Mouse (Mus musculus): ENCODE results near the gene Rfx2. TPM values are rescaled to one million over a fixed set of nuclear protein-coding genes. Genes with fewer than 3 reads are reported as not detected.
A peak's percentile ranks its signal among the peaks of the same experiment; 100 is the strongest.

Rfx2 gene
- polyA plus RNA-seq, 1 experiment from 2014 or later: 9.8 TPM

- WGBS: 14% methylated on average over 36 of the region's 36 CpGs
- H3K27me3 ChIP-seq (ENCODE audit: low read depth, poor library complexity, severe bottlenecking): peaks cover 100% of the 10 kb centered on the region
- H3K9me3 ChIP-seq (replicated peaks): no peaks in the 10 kb centered on the region
- peaks cover 43% of the 10 kb centered on the region for H3K4me1 ChIP-seq
- 0 out of 2 replicates have a peak overlapping the region, but pooled peaks have one; percentile 3 for H3K4me3 ChIP-seq
- no peak for DNase-seq (ENCODE audit: low spot score)
- no peak overlapping the region for H3K27ac ChIP-seq (replicated peaks)
- no peaks in the 10 kb centered on the region for H3K36me3 ChIP-seq
Observed at GRCm38 (mm10) chr17:56754271-56755185, 76.3 kb downstream of the Rfx2 start.

- DNase-seq (ENCODE audit: low spot score): no peak
- peaks cover 37% of the 10 kb centered on the region for H3K4me1 ChIP-seq
- peaks cover 90% of the 10 kb centered on the region for H3K27me3 ChIP-seq (ENCODE audit: low read depth, poor library complexity, severe bottlenecking)
Observed at GRCm38 (mm10) chr17:56753452-56753851, 77.4 kb downstream of the Rfx2 start.

GRCm38 (mm10) chr17:56751404-56752072 is 79.3 kb downstream of the Rfx2 start:
- Histone ChIP-seq H3K9me3 (replicated peaks) (no peaks in the 10 kb centered on the region), H3K27ac (replicated peaks) (peak overlapping the region; percentile 69; the same call in 1 of the 2 replicates), H3K4me3 (peak overlapping the region; percentile 43), H3K27me3 (ENCODE audit: low read depth, poor library complexity, severe bottlenecking) (peaks cover 70% of the 10 kb centered on the region), H3K36me3 (no peaks in the 10 kb centered on the region), H3K4me1 (peaks cover 20% of the 10 kb centered on the region)
- peak; percentile 66 for DNase-seq (ENCODE audit: low spot score)
- WGBS: 25% methylated on average over 71 of the region's 71 CpGs

More at GRCm38 (mm10) chr17:56753452-56753851, 77.4 kb downstream of the Rfx2 start:
- Histone ChIP-seq H3K4me3 (no peak overlapping the region), H3K27ac (replicated peaks) (no peak overlapping the region), H3K9me3 (replicated peaks) (no peaks in the 10 kb centered on the region), H3K36me3 (no peaks in the 10 kb centered on the region)
- WGBS: 22% methylated on average over 15 of the region's 15 CpGs

GRCm38 (mm10) chr17:56744173-56744572 is 86.6 kb downstream of the Rfx2 start:
- Histone ChIP-seq H3K4me3 (no peak overlapping the region), H3K36me3 (no peaks in the 10 kb centered on the region), H3K27ac (replicated peaks) (no peak overlapping the region), H3K27me3 (ENCODE audit: low read depth, poor library complexity, severe bottlenecking) (no peaks in the 10 kb centered on the region; the same call in 1 of the 2 replicates), H3K9me3 (replicated peaks) (no peaks in the 10 kb centered on the region), H3K4me1 (no peaks in the 10 kb centered on the region)
- DNase-seq (ENCODE audit: low spot score): no peak
- 70% methylated on average over 5 of the region's 5 CpGs for WGBS

- no peak overlapping the region for H3K4me3 ChIP-seq
- H3K27me3 ChIP-seq (ENCODE audit: low read depth, poor library complexity, severe bottlenecking): no peaks in the 10 kb centered on the region; the same call in 1 of the 2 replicates
- 83% methylated on average over 17 of the region's 17 CpGs for WGBS
- H3K27ac ChIP-seq (replicated peaks): no peak overlapping the region
- DNase-seq (ENCODE audit: low spot score): no peak
- H3K4me1 ChIP-seq: no peaks in the 10 kb centered on the region
- H3K9me3 ChIP-seq (replicated peaks): no peaks in the 10 kb centered on the region
- H3K36me3 ChIP-seq: no peaks in the 10 kb centered on the region
Observed at GRCm38 (mm10) chr17:56740788-56741160, 90.0 kb downstream of the Rfx2 start.

GRCm38 (mm10) chr17:56740118-56740787 is 90.6 kb downstream of the Rfx2 start:
- Histone ChIP-seq H3K27ac (replicated peaks) (no peak overlapping the region), H3K9me3 (replicated peaks) (no peaks in the 10 kb centered on the region), H3K36me3 (no peaks in the 10 kb centered on the region), H3K27me3 (ENCODE audit: low read depth, poor library complexity, severe bottlenecking) (no peaks in the 10 kb centered on the region; the same call in 1 of the 2 replicates), H3K4me3 (no peak overlapping the region), H3K4me1 (no peaks in the 10 kb centered on the region)
- no peak for DNase-seq (ENCODE audit: low spot score)
- 86% methylated on average over 17 of the region's 17 CpGs for WGBS

GRCm38 (mm10) chr17:56738221-56738620 is 92.6 kb downstream of the Rfx2 start:
- Histone ChIP-seq H3K36me3 (no peaks in the 10 kb centered on the region), H3K27ac (replicated peaks) (no peak overlapping the region), H3K4me3 (no peak overlapping the region)

GRCm38 (mm10) chr17:56736534-56736933 is 94.3 kb downstream of the Rfx2 start:
- Histone ChIP-seq H3K27me3 (ENCODE audit: low read depth, poor library complexity, severe bottlenecking) (no peaks in the 10 kb centered on the region), H3K27ac (replicated peaks) (no peak overlapping the region), H3K9me3 (replicated peaks) (no peaks in the 10 kb centered on the region), H3K4me3 (no peak overlapping the region), H3K4me1 (no peaks in the 10 kb centered on the region), H3K36me3 (no peaks in the 10 kb centered on the region)
- no peak for DNase-seq (ENCODE audit: low spot score)
- WGBS: 48% methylated on average over 8 of the region's 8 CpGs

More at GRCm38 (mm10) chr17:56738221-56738620, 92.6 kb downstream of the Rfx2 start:
- no peaks in the 10 kb centered on the region for H3K4me1 ChIP-seq
- no peaks in the 10 kb centered on the region for H3K27me3 ChIP-seq (ENCODE audit: low read depth, poor library complexity, severe bottlenecking)
- no peak for DNase-seq (ENCODE audit: low spot score)
- 83% methylated on average over 10 of the region's 10 CpGs for WGBS
- no peaks in the 10 kb centered on the region for H3K9me3 ChIP-seq (replicated peaks)

GRCm38 (mm10) chr17:56729656-56730055 is 101.2 kb downstream of the Rfx2 start:
- H3K27ac ChIP-seq (replicated peaks): no peak overlapping the region
- DNase-seq (ENCODE audit: low spot score): no peak

GRCm38 (mm10) chr17:56729151-56729550 is 101.7 kb downstream of the Rfx2 start:
- Histone ChIP-seq H3K27ac (replicated peaks) (no peak overlapping the region), H3K9me3 (replicated peaks) (no peaks in the 10 kb centered on the region), H3K27me3 (ENCODE audit: low read depth, poor library complexity, severe bottlenecking) (no peaks in the 10 kb centered on the region), H3K4me3 (no peak overlapping the region), H3K36me3 (peaks cover 9% of the 10 kb centered on the region), H3K4me1 (peaks cover 26% of the 10 kb centered on the region)
- 66% methylated on average over 6 of the region's 6 CpGs for WGBS
- DNase-seq (ENCODE audit: low spot score): no peak

More at GRCm38 (mm10) chr17:56729656-56730055, 101.2 kb downstream of the Rfx2 start:
- peaks cover 4% of the 10 kb centered on the region; the same call in 1 of the 2 replicates for H3K36me3 ChIP-seq
- H3K27me3 ChIP-seq (ENCODE audit: low read depth, poor library complexity, severe bottlenecking): no peaks in the 10 kb centered on the region
- H3K4me3 ChIP-seq: no peak overlapping the region
- H3K9me3 ChIP-seq (replicated peaks): no peaks in the 10 kb centered on the region
- H3K4me1 ChIP-seq: peaks cover 26% of the 10 kb centered on the region
- WGBS: 66% methylated on average over 2 of the region's 2 CpGs

- peaks cover 20% of the 10 kb centered on the region for H3K36me3 ChIP-seq
- H3K27ac ChIP-seq (replicated peaks): peak overlapping the region; percentile 4; the same call in 1 of the 2 replicates
- no peaks in the 10 kb centered on the region for H3K27me3 ChIP-seq (ENCODE audit: low read depth, poor library complexity, severe bottlenecking)
- H3K4me3 ChIP-seq: no peak overlapping the region
- H3K4me1 ChIP-seq: peaks cover 26% of the 10 kb centered on the region
- WGBS: 42% methylated on average over 12 of the region's 12 CpGs
- no peaks in the 10 kb centered on the region for H3K9me3 ChIP-seq (replicated peaks)
- no peak for DNase-seq (ENCODE audit: low spot score)
Observed at GRCm38 (mm10) chr17:56728117-56728516, 102.7 kb downstream of the Rfx2 start.

- Histone ChIP-seq H3K4me3 (no peak overlapping the region), H3K27ac (replicated peaks) (0 out of 2 replicates have a peak overlapping the region, but pooled peaks have one; percentile 4), H3K36me3 (peaks cover 24% of the 10 kb centered on the region), H3K9me3 (replicated peaks) (no peaks in the 10 kb centered on the region), H3K27me3 (ENCODE audit: low read depth, poor library complexity, severe bottlenecking) (no peaks in the 10 kb centered on the region), H3K4me1 (peaks cover 26% of the 10 kb centered on the region)
- WGBS: 13% methylated on average over 12 of the region's 12 CpGs
- no peak for DNase-seq (ENCODE audit: low spot score)
Observed at GRCm38 (mm10) chr17:56727659-56728058, 103.2 kb downstream of the Rfx2 start.

Data from midbrain, embryonic 10.5 days (tissue).